Mouse (Mus musculus): Measurements from ENCODE around the gene Dusp16.

DNA sequence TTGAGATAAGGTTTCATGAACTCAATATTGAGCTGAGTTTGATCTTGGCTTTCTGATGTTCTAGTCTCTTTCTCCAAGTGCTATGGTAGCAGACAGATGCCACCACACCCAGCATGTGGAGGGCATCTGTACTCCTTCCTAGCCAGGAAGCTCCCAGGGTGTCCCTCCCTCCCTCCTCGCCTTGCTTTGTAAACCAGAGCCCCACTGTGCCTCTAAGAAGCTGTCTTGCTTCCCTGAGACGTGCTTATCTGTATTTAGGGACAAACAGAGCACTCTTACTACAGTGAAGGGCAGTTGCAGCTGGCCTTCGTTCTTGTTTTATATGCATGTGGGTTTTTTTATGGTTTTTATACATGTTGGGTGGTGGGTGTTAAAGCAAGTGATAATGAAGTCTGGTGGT, 79.1 kb downstream of the Dusp16 start:
- TF ChIP-seq POLR2A (IDR thresholded peaks at IDR 0.05; ENCODE audit: low read depth, low read length) (no peak), CTCF (conservative IDR thresholded peaks at IDR 0.05; ENCODE audit: insufficient read depth, insufficient read length, low read depth, low read length) (no peak)
